Mouse (Mus musculus) kidney, embryonic 16.5 days (tissue): ENCODE data around the gene Atp8a2. TPM values are rescaled to one million over a fixed set of nuclear protein-coding genes. Genes with fewer than 3 reads are reported as not detected.

Experiments
- ATAC-seq: fragments of 200-750 bp; cut with Nextera tagmentation; 2 replicates; pipeline ENCODE4 v1.8.0; 2017; ENCODE audit warnings: moderate TSS enrichment; ENCODE audit not compliant: low FRiP score, low TSS enrichment
- H3K27ac ChIP-seq: fragments of 300-500 bp; sonication (generic); 2 replicates; pipeline ENCODE4 v1.5.1; 2014; ENCODE audit warnings: low read length
- H3K27me3 ChIP-seq: fragments of 300-500 bp; sonication (generic); 2 replicates; pipeline ENCODE4 v1.6.1; 2014; ENCODE audit warnings: low read length, control low read depth, mixed read lengths; ENCODE audit not compliant: insufficient read depth
- H3K36me3 ChIP-seq: fragments of 300-500 bp; sonication (generic); 2 replicates; pipeline ENCODE4 v1.6.1; 2014; ENCODE audit warnings: low read length, control low read depth, mixed read lengths; ENCODE audit not compliant: insufficient read depth
- H3K4me1 ChIP-seq: fragments of 300-500 bp; sonication (generic); 2 replicates; pipeline ENCODE4 v1.6.1; 2014; ENCODE audit warnings: low read length, control low read depth, mixed read lengths; ENCODE audit not compliant: insufficient read depth
- H3K4me2 ChIP-seq: fragments of 300-500 bp; sonication (generic); replicated peaks from 2 replicates; pipeline ENCODE4 v1.6.1; 2014; ENCODE audit warnings: low read depth, low read length
- H3K4me3 ChIP-seq: fragments of 300-500 bp; sonication (generic); 2 replicates; pipeline ENCODE4 v1.5.1; 2014; ENCODE audit warnings: mild to moderate bottlenecking, low read length
- H3K9ac ChIP-seq: fragments of 300-500 bp; sonication (generic); replicated peaks from 2 replicates; pipeline ENCODE4 v1.6.1; 2014; ENCODE audit warnings: low read length
- H3K9me3 ChIP-seq: fragments of 300-500 bp; sonication (generic); 2 replicates; pipeline ENCODE4 v1.6.1; 2016; ENCODE audit warnings: low read length, control low read depth
- WGBS: fragments of 180-500 bp; shearing (Covaris S2); extraction: QIAGEN DNeasy Blood & Tissue Kit; methylation state at CpG from one replicate; pipeline ENCODE4 v1.1.7; 2014; 5-methylcytosine and 5-hydroxymethylcytosine counted together
- polyA plus RNA-seq: library from polyadenylated mRNA; unstranded; fragments of >200 nt; fragmentation: Nextera tagmentation; extraction: Ambion mirVana; gene quantifications from 2 replicates; pipeline ENCODE4 v1.2.1, GENCODE M21; 2015

The Atp8a2 gene
- polyA plus RNA-seq, 1 experiment from 2014 or later: 1.3 TPM

- no peak overlapping the region for H3K27ac ChIP-seq
- WGBS: 32% methylated on average over 7 of the region's 7 CpGs
- no peaks in the 10 kb centered on the region for H3K36me3 ChIP-seq
- no peak for ATAC-seq
- H3K4me3 ChIP-seq: no peak overlapping the region
- H3K9me3 ChIP-seq: no peaks in the 10 kb centered on the region
- no peaks in the 10 kb centered on the region for H3K27me3 ChIP-seq
- peaks cover 14% of the 10 kb centered on the region for H3K4me1 ChIP-seq
- H3K4me2 ChIP-seq: no peak overlapping the region
- H3K9ac ChIP-seq: no peak overlapping the region
These were observed 557.9 kb downstream of the Atp8a2 start for GRCm38 (mm10) chr14:59638906-59639703.

DNA sequence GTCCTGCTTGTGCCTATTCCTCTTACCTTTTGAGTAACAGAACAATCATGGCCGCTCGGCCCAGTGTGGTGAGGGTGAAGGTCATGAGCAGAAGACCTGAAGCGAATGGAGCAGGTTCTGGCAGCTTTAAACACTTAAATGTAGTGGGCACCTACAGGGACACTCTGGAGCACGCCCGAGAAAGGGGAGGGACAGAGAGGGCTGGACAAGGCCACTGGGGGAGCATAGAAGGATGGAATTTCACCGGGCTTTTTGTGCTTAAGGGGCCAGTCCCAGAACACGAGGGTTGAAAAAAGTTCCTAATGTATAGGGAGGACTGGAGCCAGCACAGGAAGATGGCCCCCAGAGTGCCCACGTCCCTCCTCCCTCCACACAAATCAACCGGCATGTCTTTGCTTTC is 563.0 kb downstream of the Atp8a2 start:
- Histone ChIP-seq H3K4me2 (no peak overlapping the region), H3K27me3 (no peaks in the 10 kb centered on the region), H3K27ac (no peak overlapping the region), H3K4me1 (peaks cover 8% of the 10 kb centered on the region), H3K9me3 (no peaks in the 10 kb centered on the region), H3K9ac (no peak overlapping the region), H3K36me3 (no peaks in the 10 kb centered on the region), H3K4me3 (no peak overlapping the region)
- peak; percentile 50; the same call in 1 of the 2 replicates for ATAC-seq
- WGBS: 60% methylated on average over 9 of the region's 9 CpGs

DNA sequence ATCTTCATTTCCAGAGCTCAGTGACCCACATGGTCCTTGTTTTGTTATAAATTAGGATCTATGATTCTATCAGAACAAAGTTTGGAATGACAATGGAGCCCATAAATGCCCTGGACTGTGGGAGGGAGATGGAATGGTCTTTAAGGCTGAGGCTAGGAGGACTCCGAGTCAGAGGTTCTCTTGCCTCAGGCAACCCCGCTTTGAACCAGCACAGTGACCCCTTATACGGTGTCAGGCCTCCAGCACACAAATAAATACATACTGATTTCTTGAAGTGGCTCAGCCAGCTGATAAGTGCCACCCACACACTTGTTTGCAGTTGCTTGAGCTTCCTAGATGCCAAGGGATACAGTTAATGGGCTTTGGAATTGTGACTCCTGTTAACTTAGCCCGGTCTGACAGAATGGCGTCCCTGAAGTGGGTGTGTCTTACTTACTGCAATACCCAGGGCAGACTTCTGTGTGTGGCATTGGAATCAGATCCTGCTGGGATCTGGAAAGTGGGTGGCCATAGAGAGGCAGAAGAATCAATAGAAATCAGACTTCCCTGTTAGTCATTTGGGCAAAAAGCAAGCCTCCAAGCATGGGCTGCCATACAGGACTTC is 563.6 kb downstream of the Atp8a2 start:
- H3K27me3 ChIP-seq: no peaks in the 10 kb centered on the region
- H3K27ac ChIP-seq: 0 out of 2 replicates have a peak overlapping the region, but pooled peaks have one; percentile 10
- H3K4me1 ChIP-seq: peaks cover 8% of the 10 kb centered on the region
- H3K4me3 ChIP-seq: no peak overlapping the region
- ATAC-seq: peak; percentile 78
- no peaks in the 10 kb centered on the region for H3K36me3 ChIP-seq
- 54% methylated on average over 5 of the region's 5 CpGs for WGBS
- no peaks in the 10 kb centered on the region for H3K9me3 ChIP-seq
- H3K4me2 ChIP-seq: no peak overlapping the region
- H3K9ac ChIP-seq: no peak overlapping the region

DNA sequence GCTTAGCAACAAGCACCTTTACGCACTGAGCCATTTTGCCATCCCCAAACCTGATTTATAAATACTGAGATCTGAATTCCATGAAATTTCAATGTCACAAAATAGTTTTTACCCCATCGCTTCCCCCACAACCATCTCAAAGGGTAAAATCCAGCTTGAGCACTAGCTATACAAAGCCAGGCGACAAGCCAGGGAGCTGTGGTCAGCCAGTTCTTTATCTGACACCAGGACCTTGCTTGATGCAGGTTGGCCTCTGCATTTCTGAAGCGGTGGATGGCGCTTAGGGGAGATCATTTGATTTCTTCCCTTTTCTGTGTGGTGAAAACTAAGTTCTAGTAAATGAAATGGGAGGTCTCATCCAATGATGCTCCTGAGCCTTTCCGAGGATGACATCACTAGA is 564.9 kb downstream of the Atp8a2 start:
- H3K4me2 ChIP-seq: no peak overlapping the region
- 0 out of 2 replicates have a peak, but pooled peaks cover 6% of the 10 kb centered on the region for H3K27me3 ChIP-seq
- no peak overlapping the region for H3K27ac ChIP-seq
- H3K4me3 ChIP-seq: no peak overlapping the region
- WGBS: 90% methylated on average over 6 of the region's 6 CpGs
- peaks cover 12% of the 10 kb centered on the region for H3K4me1 ChIP-seq
- H3K9ac ChIP-seq: no peak overlapping the region
- ATAC-seq: no peak
- H3K36me3 ChIP-seq: no peaks in the 10 kb centered on the region
- no peaks in the 10 kb centered on the region for H3K9me3 ChIP-seq

- H3K4me1 ChIP-seq: peaks cover 20% of the 10 kb centered on the region
- no peak overlapping the region for H3K4me2 ChIP-seq
- no peak for ATAC-seq
- H3K9ac ChIP-seq: no peak overlapping the region
- H3K36me3 ChIP-seq: no peaks in the 10 kb centered on the region
- H3K4me3 ChIP-seq: no peak overlapping the region
- H3K27me3 ChIP-seq: 0 out of 2 replicates have a peak, but pooled peaks cover 9% of the 10 kb centered on the region
- 93% methylated on average over 9 of the region's 9 CpGs for WGBS
- H3K9me3 ChIP-seq: no peaks in the 10 kb centered on the region
- H3K27ac ChIP-seq: no peak overlapping the region
These were observed 566.9 kb downstream of the Atp8a2 start for GRCm38 (mm10) chr14:59630096-59630495.

DNA sequence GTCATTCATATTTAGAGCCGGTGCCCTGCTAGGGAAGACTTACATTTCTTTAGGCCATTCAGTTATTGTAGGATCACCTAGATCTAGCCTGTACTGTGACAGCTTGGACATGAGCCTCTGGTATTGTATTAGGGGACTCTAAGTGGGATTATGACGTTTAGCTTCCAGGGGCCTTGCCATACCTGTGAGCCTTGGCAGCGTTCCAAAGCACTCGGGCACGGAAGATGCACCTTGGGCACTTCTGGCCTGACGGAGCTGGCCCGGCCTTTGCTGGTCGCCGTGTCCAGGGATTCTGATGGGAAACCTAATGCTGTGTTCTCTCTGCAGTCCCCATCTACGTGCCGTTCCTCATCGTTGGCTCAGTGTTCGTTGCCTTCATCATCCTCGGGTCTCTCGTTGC is 567.7 kb downstream of the Atp8a2 start:
- no peak overlapping the region for H3K4me2 ChIP-seq
- H3K27me3 ChIP-seq: 0 out of 2 replicates have a peak, but pooled peaks cover 9% of the 10 kb centered on the region
- no peaks in the 10 kb centered on the region for H3K9me3 ChIP-seq
- ATAC-seq: no peak
- no peaks in the 10 kb centered on the region for H3K36me3 ChIP-seq
- 78% methylated on average over 15 of the region's 15 CpGs for WGBS
- no peak overlapping the region for H3K27ac ChIP-seq
- peaks cover 24% of the 10 kb centered on the region for H3K4me1 ChIP-seq
- H3K4me3 ChIP-seq: no peak overlapping the region
- H3K9ac ChIP-seq: no peak overlapping the region

- H3K9ac ChIP-seq: peak overlapping the region; percentile 34
- H3K9me3 ChIP-seq: no peaks in the 10 kb centered on the region
- H3K4me1 ChIP-seq: peaks cover 21% of the 10 kb centered on the region
- H3K36me3 ChIP-seq: no peaks in the 10 kb centered on the region
- peak overlapping the region; percentile 74 for H3K4me2 ChIP-seq
- H3K27me3 ChIP-seq: 0 out of 2 replicates have a peak, but pooled peaks cover 16% of the 10 kb centered on the region
- no peak for ATAC-seq
- 27% methylated on average over 7 of the region's 7 CpGs for WGBS
- peak overlapping the region; percentile 58 for H3K4me3 ChIP-seq
- no peak overlapping the region for H3K27ac ChIP-seq
These were observed 569.2 kb downstream of the Atp8a2 start for GRCm38 (mm10) chr14:59627823-59628222.

- Histone ChIP-seq H3K9ac (peak overlapping the region; percentile 49; the same call in 1 of the 2 replicates), H3K4me3 (peak overlapping the region; percentile 58), H3K9me3 (no peaks in the 10 kb centered on the region), H3K4me1 (peaks cover 21% of the 10 kb centered on the region), H3K27me3 (peaks cover 22% of the 10 kb centered on the region), H3K36me3 (no peaks in the 10 kb centered on the region), H3K4me2 (peak overlapping the region; percentile 74), H3K27ac (peak overlapping the region; percentile 9; the same call in 1 of the 2 replicates)
- 25% methylated on average over 9 of the region's 9 CpGs for WGBS
- ATAC-seq: no peak
These were observed 569.8 kb downstream of the Atp8a2 start for GRCm38 (mm10) chr14:59627142-59627680.

GRCm38 (mm10) chr14:59626711-59627110 is 570.3 kb downstream of the Atp8a2 start:
- Histone ChIP-seq H3K4me3 (peak overlapping the region; percentile 58), H3K4me1 (peaks cover 21% of the 10 kb centered on the region), H3K9ac (peak overlapping the region; percentile 71), H3K27ac (peak overlapping the region; percentile 73; the same call in 1 of the 2 replicates), H3K36me3 (no peaks in the 10 kb centered on the region), H3K4me2 (peak overlapping the region; percentile 74), H3K27me3 (peaks cover 24% of the 10 kb centered on the region), H3K9me3 (no peaks in the 10 kb centered on the region)
- 15% methylated on average over 8 of the region's 8 CpGs for WGBS
- no peak for ATAC-seq
